Mouse (Mus musculus): ENCODE results near the gene C2cd6.

C2cd6 gene

DNA sequence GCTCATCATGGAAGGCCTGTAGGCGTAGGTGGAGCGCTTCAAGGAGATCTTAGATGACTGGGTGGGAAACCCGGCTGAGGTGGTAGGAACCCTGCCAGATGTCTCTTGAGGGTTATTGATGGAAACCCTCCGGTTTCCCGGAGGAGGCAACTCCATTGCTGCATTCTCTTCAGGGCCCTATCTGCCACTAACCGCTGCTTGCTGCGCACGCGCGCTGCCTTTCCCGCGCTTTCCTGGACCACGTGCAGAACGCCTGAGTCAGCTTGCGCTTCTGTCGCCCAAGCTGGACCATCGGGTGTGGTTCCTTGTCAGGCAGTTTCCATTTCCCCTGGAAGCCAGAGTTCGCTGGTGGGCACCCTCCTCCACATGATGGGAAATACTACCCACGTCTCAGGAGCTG, at the start of gene C2cd6:
Gene C2cd6 (minus strand): TSS at position 196 of the 400 bp plus-strand sequence.
- DNase-seq (ENCODE audit: low spot score), result no peak

DNA sequence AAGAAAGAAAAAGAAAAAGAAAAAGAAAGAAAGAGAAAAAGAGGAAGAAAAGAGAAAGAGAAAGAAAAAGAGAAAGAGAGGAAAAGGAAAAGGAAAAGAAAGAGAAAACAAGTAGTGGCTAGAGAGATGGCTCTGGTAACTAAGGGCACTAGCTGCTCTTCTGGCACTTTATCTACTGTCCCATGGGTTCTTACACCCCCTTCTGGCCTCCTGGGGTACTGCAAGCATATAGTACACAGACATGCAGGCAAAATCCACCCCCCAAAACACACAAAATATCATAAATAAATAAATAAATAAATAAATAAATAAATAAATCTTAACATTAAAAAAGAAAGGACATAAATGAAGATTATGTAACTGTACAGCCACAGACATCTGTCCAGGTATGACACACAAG, 48.1 kb upstream of the C2cd6 start:
- peak; percentile 67 for DNase-seq (ENCODE audit: low spot score)

DNA sequence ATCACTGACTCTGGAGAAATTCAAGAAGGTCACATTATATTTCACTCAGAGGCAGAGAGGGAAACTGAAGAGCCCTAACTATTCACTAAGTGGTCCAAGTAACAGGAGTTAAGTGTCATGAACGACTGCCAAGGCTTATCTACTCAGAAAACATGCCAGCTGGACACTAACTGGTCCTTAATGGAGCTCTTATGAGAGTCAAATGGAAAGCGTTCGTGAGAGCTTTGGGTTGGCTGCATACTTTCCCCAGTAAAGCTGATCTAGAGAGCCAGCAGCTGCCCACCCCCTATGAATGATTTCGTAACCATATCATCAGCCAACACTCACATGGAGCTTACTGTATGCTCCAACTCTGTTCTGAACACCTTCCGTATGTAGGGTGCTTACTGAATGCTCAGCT, 39.7 kb upstream of the C2cd6 start:
- no peak for DNase-seq (ENCODE audit: low spot score)

DNA sequence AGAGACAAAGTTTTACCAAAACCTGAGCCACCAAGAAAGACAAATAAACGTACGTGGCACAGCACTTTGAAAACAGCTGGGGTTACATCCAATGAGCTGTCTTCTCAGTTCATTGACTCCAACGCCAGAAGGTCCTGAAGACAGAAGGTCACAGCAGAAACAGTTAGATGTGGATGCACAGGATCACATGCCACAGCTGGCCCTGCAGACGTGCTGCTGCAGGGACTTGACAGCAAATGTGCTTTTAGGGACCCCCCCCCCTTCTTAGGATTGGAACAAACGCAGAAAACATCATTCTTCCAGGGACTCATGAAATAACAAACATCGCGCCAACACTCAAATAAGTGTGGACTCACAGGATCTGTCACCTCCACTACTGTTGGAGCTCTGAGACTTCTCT, 34.2 kb upstream of the C2cd6 start:
- no peak for DNase-seq (ENCODE audit: low spot score)

DNA sequence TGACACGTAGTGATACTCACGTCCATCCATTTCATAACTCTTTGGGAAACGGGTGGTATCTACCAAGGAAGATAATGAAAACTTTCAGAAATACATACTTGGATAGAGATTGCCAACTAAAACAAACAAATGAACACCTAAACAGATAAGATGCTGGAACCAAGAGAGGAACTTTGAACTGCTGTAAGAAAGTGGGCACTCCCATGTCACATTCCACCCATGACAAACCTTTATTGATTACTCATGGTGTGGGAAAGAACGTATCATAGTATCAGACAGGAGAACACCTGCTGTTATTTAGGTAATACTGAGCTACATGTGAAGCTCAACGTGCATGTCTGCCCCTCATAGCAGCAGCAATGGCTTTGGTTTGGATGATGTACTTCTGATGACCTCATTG, 30.9 kb upstream of the C2cd6 start:
- no peak for DNase-seq (ENCODE audit: low spot score)

DNA sequence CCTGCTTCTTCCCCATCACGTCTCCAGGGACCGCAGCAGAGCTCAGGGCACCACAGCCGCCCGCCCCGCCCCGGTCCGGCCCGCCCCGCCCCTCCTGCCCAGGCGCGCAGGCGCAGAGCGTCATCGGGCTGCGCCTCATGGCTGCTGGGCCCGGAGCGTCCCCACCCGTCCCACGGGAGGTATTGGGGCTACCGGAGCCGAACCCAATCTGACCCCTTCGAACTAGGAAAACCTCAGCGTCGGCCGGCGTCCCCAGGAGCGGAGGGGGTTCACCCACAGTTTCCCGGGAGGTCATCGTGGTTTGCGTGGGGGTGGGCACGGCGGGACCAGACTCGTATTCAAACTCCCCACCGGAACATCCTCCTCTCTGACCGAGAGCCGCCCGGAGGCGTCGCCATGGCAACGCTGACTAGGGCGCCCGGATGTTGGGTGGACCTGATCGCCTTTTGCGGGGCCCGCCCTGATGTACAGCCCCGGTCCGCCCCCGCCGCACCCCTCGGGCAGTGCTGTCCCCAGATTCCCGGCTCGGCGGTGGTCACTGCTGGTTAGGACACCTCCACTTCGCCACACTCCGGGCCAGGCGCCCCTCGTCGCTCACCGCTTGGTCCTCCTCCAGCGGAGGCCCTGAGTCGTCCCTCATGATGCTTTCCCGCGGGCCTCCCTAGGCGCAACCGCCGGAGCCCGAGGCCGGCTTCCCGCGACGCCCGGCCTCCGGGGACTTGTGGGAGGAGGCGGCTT, 25.2 kb upstream of the C2cd6 start, which contains the start of gene Tmem237:
Gene Tmem237 (minus strand): TSS at position 689 of the 738 bp plus-strand sequence.
- DNase-seq (ENCODE audit: low spot score), result peak; percentile 93

DNA sequence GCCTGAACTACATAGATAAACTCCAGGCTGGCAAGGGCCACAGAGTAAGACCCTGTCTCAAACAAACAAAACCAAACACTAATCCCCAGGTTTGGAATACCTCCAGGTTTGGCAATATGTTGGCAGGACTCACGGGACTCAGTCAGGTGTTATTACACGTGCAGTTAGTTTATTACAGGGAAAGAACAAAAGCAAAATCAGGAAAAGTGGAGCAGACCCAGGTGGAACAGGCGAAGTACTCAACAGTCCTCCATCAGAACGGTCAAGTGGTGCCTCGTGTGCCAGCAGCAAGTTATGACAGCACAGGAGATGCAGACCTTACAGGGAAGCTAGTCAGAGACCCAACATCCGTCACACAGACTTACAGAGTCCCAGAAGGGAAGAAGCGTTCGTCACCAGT, 15.8 kb upstream of the C2cd6 start:
- DNase-seq (ENCODE audit: low spot score), result no peak

DNA sequence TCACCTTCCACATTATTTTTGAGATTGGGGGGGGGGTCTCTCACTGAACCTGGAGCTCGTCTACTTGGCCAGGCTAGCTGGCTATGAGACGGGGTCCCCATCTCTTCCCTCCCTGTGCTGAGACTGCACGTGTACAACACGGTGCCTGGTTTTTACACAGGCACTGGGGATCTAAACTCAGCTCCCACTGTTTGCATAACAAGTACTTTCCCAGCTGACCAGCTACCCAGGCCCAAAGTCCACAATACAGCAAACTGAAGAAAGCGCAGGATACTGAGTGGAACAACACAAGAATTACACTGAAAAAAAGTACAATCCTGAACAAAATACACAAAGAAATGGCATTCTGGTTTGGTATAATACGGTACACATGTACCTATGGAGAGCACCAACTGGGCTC, 7.4 kb upstream of the C2cd6 start:
- DNase-seq (ENCODE audit: low spot score), result no peak

DNA sequence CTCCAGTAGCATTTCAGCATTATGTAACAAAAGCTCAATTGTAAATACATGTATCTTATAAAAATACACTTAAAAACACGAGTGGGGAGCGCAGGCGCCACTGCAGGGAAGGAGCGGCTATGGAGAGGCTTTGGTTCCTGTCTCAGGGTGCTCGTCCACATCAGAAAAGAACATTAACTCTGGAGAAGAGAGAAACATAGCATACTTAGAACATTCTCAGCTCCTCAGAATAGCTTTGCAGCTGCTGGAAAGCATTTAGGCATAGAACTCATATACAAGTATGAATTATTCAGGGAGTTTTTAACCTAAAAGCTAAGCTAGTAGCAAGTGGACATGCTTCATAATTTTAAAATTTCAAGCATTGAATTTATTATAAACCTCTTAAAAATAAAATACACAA, 6.3 kb upstream of the C2cd6 start:
- no peak for DNase-seq (ENCODE audit: low spot score)

DNA sequence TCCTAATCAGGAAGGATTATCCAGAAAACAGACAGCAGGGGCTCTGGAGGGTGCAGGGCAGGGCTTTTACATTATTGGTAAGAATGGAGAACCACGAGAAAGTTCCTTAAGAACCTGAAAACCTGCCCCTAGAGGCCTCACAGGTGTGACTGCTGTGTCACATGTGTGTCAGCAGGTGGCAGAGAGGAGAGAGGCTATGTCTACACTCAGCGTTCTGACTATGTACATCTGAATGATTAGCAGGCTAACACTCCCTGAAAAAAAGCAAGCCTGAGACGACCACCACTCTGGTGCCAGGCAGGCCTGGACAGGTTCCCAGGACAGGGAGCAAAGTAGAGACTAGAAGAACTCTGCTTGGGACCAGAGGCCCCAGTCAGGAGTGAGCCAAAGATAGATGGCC, 23.8 kb downstream of the C2cd6 start:
- DNase-seq (ENCODE audit: low spot score), result peak; percentile 8

DNA sequence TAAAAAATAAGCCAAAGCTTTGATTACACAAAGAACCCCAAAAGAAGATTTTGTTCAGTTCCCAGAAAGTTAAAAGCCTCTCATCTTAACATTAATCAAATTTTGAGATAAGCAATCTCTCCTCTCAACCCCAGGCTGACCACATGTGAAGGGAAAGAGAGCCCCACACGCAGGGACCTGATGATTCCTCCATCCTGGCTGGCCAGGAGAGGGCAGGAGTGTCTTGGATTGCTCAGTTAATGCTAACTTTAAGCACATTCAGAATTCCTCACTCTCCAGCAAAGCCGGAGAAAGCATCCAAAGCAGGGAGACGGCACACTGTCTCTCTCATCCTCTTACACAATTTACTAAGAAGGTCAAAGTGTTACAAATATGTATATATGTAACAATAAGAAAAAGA, 26.7 kb downstream of the C2cd6 start:
- peak; percentile 78 for DNase-seq (ENCODE audit: low spot score)

DNA sequence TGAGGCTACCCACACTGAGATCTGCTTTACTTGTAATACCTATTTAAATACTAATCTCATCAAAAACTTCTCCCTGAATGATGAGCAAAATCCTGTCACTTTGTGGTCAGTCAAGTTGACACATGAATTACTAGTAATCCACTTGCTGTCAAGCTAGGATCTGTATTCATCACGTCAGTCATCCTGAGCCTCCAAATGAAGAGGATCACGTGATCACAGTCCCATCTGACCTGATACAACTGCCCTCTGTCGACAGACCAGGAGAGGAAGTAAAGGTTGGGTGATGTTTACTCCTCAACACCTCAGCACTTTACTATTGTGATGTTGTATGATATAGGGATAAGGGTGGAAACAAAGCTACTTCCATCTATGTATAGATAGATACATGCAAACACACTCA, 31.0 kb downstream of the C2cd6 start:
- DNase-seq (ENCODE audit: low spot score), result no peak

DNA sequence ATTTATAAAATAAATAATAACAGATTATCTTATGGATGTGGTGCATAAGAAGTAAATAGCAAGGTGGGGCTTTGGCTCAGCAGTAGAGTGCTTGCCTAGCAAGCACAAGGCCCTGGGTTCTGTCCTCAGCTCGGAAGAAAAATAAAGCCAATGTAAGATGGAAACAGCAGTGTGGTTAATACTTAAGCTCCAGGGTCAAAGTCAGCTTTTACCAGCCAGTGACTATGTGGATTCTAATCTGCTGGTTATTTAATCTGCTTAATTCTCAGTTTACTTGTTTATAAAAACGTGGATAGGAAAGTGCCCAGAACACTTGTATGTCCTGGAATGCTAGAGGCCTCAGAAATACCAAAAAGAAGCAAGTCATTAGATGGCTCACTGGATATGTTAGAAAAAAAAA, 37.7 kb downstream of the C2cd6 start:
- no peak for DNase-seq (ENCODE audit: low spot score)

DNA sequence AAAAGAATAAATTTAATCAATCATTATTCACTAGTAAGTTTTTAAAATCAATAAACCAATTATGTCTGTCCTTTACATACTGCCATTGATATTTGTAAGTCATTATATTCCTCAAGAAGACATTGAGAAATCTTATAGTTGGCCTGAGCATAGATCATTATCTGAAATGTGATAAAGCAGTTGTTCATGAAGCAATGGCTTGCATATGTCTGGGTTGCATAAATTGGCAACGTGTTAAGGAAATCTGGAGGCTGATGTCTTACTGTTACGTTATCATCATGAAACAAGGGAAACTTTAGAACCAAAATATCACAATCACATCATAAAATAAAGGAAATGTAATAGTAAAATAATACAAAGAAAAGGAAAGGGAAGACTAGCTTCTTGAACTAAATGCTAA, 43.4 kb downstream of the C2cd6 start:
- DNase-seq (ENCODE audit: low spot score), result no peak

DNA sequence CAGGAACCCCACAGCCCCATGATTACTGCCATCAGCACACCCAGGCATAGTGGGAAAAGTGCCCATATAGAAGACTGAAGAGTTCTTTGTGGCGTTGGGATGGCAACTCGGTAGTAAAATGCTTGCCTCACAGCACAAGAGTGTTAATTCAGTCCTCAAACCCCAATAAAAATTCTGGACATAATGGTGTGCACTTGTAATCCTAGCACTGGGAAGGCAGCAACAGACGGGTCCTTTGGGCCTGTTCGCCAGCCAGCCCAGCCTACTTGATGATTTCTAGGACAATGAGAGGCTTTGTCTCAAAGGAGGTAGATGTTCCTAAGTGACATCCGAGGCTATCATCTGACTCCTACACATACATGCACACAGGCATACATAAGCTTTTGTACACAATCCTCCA, 57.0 kb downstream of the C2cd6 start:
- DNase-seq (ENCODE audit: low spot score), result no peak

DNA sequence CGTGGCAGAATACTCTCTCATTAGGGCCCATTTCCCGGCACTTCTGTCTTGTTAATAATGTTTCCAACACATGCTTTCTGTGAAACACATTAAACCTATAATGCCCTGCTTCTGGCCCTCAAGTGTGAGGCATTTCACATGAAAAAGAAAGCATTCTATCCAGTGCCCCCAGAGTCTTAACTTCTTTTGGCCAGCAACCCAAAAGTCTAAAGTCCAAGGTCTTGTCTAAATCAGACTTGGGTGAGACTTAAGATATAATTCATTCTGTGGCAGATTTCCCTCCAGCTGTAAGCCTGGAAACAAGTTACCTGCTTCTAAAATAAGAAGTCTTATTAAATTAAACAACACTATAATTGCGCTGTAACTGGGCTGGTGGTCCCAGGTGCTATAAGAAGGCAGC, 73.1 kb downstream of the C2cd6 start:
- DNase-seq (ENCODE audit: low spot score), result no peak

DNA sequence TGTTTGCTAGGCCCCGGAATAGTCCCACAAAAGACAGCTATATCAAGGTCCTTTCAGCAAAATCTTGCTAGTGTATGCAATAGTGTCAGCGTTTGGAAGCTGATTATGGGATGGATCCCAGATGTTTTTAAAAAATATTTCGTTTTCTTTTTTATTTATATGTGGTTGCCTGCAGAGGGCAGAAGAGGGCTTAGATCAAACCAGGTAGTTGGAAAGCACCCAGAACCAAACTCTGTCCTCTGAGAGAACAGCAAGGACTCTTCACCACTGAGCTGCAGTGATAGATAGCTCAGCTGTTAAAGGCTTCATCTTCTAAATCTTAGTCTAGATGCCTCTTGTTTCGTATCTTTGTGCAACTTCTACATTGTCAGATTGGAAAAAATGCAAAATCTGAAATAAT, 85.5 kb downstream of the C2cd6 start:
- peak; percentile 22 for DNase-seq (ENCODE audit: low spot score)

Data from embryo, embryonic 10 days (tissue).